Mouse (Mus musculus): Measurements from ENCODE around the gene Igfals.

The Igfals gene

DNA sequence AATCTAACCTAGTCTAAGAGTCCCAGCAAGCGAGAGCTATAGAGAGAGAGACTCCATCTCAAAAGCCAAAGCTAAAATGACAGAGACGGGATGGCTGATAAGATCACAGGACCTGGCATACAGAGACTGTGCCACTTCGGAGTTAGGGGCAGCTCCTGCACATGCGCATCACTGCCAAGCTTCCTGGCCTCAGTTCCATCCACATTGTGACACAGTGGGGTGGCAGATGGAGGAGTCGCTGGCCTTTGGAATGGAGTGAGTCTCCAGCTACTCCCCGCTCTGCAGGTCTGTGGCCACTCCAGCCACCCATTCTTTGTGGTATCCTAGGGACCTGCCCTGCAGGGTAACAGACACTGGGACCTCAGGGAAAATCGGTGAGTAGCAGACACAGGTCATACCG is at the start of gene Igfals:
TSS of gene Igfals (plus strand) at position 222 of the 400 bp plus-strand sequence.
- no peak for DNase-seq (ENCODE audit: low read depth)

- DNase-seq (ENCODE audit: low read depth): peak; percentile 54
These were observed 48.3 kb upstream of the Igfals start for GRCm38 (mm10) chr17:24817503-24817902.

DNA sequence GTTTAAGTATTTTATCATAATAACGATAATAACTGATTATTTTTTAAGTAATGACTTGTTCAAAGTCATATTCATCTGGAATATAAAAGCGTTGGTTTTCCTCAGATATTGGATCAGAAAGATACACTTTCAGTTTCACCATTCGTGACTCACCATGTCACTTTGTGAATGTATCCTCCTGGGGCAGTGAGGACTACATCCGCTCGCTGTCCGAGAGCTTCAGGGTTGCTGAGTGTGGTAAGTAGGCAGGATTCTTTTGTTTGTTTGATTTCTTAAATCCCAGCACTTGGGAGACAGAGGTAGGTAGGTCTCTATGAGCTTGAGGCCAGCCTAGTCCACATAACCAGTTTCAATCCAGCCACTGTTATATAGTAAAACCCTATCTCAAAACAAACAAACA is 47.6 kb upstream of the Igfals start:
- DNase-seq (ENCODE audit: low read depth): no peak

GRCm38 (mm10) chr17:24819469-24819868 is 46.3 kb upstream of the Igfals start:
- DNase-seq (ENCODE audit: low read depth): no peak

DNA sequence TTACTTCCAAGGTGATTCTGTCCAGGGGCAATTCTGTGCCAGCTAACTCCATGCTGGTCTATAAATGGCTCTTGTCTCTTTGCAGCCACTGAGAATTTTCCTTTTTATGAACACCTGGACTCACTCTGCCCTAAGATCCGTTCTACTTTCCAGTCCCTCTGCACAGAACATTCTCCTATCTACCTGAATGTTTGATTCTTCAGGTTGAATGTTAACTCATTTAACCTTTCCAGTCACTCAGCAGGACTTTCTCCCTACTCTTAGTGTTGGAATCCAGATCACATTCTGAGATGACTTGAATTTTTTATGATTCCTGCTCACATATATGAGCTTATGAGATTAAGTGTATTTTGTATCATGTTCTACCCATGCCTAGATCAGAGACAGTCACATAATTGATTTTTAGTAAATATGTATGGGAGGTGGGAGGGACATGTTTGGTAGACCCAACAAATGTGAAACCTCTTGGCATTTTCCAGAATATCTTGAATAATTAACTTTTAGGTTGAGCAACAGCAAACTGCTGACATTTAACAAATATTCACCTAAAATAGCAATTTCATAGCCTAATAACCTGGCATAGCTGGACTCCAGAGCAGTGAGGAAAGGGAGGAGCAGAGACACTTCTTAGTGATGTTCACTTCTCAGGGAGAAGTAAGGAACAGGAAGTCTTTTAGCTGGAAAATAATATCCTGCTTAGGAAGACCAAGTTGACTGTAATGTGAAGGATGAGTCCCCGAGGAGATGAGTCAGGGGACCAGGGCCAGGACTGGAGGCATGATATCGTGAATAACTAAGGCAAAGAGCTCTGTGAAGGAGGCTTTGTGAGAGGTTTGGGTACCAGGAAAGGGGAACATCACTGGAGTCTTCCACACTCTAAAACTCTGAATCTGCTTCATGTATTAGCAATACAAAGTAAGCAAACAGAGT is 44.2 kb upstream of the Igfals start:
- DNase-seq (ENCODE audit: low read depth): peak; percentile 66

DNA sequence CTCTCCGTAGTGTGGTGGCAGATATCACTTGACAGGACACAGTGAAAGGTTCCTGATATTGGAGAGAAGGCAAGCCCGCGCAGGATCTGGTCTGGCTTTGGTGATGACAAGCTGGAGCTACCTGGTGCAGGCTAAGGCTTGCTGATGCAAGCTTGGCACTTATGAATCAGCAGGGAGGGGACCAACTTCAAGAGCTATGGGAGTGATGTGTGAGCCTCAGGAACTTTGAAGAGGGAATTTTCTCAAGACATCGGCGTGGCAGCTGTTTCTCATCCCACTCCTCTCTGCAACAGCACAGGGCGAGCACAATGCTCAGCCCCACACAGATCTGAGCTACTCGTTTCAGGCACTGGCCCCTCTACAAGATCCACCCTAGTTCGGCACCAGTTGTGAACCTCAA is 26.0 kb upstream of the Igfals start, which contains the start of gene Hagh:
TSS of gene Hagh (plus strand) at position 302 of the 400 bp plus-strand sequence.
- DNase-seq (ENCODE audit: low read depth): no peak

DNA sequence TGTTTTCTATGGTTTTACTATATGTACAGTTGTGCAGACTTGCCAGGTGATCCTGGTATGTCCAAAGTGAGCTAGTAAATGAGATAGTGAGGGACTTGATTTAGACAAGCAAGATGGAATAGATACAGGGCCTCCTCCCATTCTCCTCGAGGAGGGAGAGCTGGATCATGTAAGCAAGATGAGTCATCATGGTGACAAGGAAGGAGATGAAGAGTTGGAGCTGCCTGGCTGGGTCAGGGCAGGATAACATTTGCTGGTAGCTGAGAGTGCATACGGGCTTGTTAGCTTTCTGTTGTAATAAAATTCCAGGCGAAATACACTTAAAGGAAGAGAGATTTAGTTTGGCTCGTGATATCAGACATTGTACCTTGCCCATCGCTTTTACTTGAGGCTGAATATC is 25.5 kb upstream of the Igfals start:
- DNase-seq (ENCODE audit: low read depth): no peak

DNA sequence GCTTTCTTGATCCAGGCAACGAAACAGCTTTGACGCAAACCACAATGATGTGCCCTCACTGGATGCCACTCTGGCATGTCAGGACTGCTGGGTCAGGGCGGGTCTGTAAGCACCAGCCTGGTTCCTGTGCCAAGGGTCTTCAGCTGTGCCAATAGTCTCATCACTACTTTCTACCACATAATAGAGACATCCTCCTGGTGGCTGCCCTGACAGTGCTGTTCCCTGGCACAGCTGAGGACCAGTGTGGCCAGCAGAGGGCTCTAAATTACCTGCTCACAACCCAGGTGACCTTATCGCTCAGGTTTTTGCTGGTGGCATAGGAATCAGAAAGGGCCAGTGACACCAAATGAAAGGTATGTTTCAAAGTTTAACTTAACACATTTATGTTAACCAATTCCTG is 24.7 kb upstream of the Igfals start:
- DNase-seq (ENCODE audit: low read depth): no peak

DNA sequence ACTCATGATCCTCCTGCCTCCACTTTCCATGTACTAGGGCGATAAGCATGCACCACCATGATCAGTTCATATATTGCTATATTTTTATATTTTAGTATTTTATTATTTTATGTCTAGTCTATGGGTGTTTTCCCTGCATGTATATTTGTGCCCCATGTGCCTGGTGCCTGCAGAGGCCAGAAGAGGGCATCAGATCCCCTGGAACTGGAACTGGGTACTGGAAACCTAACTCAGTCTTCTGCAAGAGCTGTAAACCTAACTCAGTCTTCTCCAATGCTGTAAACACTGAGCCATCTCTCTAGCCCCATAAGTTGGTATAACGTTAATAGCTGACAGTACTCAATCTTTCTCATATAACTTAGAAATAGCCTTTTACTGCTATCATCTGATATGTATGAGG is 23.2 kb upstream of the Igfals start:
- DNase-seq (ENCODE audit: low read depth): peak; percentile 54

DNA sequence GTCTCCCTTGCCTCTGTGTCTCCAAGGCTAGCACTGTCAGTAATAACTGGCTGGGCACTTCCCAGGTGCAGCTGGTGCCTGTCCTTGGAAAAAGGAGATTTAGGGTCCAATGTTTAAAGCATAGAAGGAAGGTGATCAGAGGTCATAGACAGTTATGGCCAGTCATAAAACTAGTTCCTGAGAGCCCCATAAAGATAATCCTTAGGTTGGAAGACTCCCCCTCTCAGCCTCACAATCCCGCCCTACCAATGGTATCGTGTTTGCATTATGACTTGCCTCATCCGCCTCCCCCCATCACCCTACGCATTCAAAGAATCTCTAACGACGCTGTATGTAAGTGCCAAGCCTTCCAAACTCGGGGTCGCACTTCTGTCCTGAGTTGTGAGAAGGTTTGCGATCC is 21.3 kb upstream of the Igfals start:
- no peak for DNase-seq (ENCODE audit: low read depth)

- no peak for DNase-seq (ENCODE audit: low read depth)
These were observed 18.4 kb upstream of the Igfals start for GRCm38 (mm10) chr17:24847386-24847785.

- DNase-seq (ENCODE audit: low read depth): no peak
These were observed 17.2 kb upstream of the Igfals start for GRCm38 (mm10) chr17:24848600-24849031.

- DNase-seq (ENCODE audit: low read depth): no peak
These were observed 16.1 kb upstream of the Igfals start for GRCm38 (mm10) chr17:24849733-24850064.

GRCm38 (mm10) chr17:24850065-24850772 is 15.6 kb upstream of the Igfals start, which contains the start of gene Fahd1:
Fahd1 (minus strand) TSS chr17:24850364.
- peak; percentile 97 for DNase-seq (ENCODE audit: low read depth)

DNA sequence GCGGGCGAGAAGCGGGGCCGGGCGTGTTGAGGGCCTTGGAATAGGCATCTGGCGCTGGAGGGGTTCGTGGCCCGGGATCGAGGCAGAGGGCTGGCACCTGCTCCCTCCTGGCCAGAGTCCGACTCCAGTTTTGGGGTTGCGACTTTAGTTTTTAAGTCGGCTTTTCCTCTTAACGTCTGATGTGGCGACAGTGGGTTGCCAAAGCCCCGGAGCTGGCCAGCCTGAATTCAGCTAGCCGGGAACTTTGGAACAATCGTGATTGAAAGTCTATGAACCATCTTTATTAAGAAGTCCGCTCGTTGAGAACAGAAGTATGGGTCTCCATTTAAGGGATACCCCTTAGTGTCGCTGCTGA is 15.0 kb upstream of the Igfals start:
- DNase-seq (ENCODE audit: low read depth): no peak

DNA sequence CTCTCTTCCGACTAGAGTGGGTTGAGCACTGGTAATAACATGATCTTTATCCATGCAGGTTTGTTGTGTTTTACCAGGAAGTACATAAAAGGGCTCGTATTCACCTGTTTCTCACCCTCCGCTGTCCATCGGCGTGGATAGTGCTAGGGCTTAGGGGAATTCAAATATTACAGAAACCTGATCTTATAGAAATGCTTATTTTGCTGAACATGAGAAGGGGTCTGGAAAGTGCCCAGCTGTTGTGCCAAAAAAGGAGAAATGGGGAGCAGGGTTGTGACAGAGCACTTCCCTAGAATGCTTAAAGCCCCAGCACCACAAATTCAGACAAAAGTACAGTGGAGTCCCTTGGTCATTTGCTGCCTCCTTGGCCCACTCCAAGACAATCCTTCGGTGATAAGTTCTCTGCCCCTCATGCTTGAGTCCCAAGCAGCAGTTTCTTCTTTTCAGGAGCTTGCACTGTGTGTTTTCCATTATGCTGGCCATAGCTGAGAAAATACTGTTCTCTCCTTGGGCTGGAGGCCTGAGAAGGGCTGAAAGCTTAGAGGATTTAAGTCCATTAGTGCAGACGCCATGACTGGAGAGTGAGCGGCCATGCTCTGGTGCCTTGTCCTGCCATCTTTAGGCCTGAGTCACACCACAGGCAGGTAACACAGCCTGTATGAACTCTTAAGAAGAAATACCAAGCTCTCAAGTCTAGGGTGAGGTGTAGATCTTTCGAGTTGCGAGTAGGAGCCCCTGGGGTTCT is 14.2 kb upstream of the Igfals start:
- no peak for DNase-seq (ENCODE audit: low read depth)

GRCm38 (mm10) chr17:24855838-24856464 is 9.8 kb upstream of the Igfals start:
- peak; percentile 79 for DNase-seq (ENCODE audit: low read depth)

GRCm38 (mm10) chr17:24856589-24856988 is 9.2 kb upstream of the Igfals start:
- DNase-seq (ENCODE audit: low read depth): no peak

- DNase-seq (ENCODE audit: low read depth): no peak
These were observed 7.8 kb upstream of the Igfals start for GRCm38 (mm10) chr17:24857831-24858470.

- no peak for DNase-seq (ENCODE audit: low read depth)
These were observed 6.8 kb upstream of the Igfals start for GRCm38 (mm10) chr17:24858967-24859366.

DNA sequence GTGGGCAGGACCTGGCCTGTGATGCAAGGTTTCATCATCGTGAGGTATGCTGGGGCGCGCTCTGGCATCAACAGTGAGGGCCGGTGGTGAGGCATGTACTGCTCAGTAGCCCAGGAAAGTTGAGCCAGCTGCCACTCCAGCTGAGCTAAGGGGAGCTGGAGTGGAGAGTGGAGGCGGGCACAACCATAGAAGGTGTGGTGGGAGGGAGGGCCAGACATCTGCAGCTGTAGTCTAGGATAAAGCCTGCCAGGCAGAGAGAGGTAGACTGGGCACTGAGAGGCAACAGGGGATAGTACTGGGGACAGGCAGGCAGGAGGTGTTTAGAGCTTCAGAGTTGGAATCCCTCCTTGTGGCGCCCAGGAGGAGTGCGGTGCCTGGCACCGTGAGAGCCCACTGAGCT is 5.7 kb upstream of the Igfals start:
- DNase-seq (ENCODE audit: low read depth): no peak

DNA sequence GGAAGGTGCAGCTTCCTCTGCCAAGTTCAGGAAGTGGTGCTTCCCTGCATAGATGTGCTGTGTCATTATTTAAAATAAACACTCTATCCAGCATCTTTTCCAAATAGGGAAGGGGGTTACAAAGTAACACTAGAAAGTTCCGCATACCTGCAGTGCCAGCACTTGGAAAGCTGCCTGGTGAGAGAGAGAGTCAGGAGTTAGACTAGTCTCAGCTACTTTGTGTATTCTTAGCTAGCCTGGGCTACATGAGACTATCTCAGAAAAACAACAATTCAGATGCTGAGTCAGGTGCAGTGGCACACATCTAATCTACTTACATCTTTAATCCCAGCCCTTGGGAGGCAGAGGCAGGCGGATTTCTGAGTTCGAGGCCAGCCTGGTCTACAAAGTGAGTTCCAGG is 4.0 kb upstream of the Igfals start:
- no peak for DNase-seq (ENCODE audit: low read depth)

Data from NIH3T3 (cell line).